ENCODE assay signal across 8 mouse cellular contexts in the genomic region with DNA sequence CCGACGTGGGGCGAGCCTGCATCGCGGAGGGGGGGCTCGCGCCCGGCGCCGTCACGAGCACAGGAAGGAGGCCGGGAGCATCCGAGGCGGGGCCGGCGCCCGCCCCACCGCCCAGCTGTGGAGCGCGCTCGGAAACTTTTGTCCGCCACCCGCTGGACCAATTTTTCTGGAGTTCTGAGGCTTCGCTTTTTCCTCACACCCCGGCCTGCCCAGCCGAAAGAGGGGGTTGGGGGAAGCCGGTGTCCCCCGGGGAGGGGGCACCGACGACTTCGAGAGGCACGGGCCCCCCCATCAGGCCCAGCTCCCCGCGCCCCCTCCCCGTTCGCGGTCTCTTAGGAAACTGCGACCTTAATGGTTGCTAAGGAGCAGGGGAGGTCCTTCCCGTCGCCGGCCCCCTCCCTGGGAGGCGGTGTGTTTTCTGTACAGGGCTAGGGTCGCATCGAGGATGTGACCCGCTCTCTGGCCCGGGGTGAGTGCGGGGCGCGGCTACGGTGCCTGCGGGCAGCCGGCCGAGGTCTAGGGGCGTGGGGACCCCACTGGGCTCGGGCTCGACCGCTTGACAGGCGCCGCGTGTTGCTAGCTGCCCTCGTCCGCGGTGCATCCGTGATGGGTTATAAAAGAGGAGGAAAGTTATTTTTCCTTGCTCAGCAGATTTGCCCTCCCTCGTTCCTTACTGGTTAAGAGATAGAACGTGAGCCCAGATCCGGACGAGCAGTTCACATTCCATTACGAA. TPM values are rescaled to one million over a fixed set of nuclear protein-coding genes. Genes with fewer than 3 reads are reported as not detected.
DNase-seq lines count a peak whose midpoint lies in the region; ATAC-seq lines count a peak whose summit lies in the region.

No protein-coding gene starts in this region.

- H3K36me3 ChIP-seq in embryonic facial prominence, embryonic 15.5 days: no peaks in the 10 kb centered on the region
- H3K36me3 ChIP-seq in heart, embryonic 16.5 days (ENCODE audit: control insufficient read depth, insufficient read depth): no peaks in the 10 kb centered on the region

- WGBS in embryonic facial prominence, embryonic 15.5 days: under 1% methylated on average over 68 of the region's 69 CpGs
- WGBS in heart, embryonic 16.5 days: under 1% methylated on average over 68 of the region's 69 CpGs

- peak; percentile 86 for ATAC-seq in embryonic facial prominence, embryonic 15.5 days (ENCODE audit: insufficient number of reproducible peaks, low FRiP score, low TSS enrichment, low read depth)
- peak; percentile 62 for ATAC-seq in heart, embryonic 16.5 days (replicated peaks; ENCODE audit: extremely low read depth, insufficient read depth, low FRiP score)
- ATAC-seq in megakaryocyte, adult 5-6 weeks (ENCODE audit: poor library complexity, severe bottlenecking): peak; percentile 35
- ATAC-seq in megakaryocyte progenitor cell, adult 5-6 weeks (replicated peaks; ENCODE audit: poor library complexity): no peak

- H3K4me2 ChIP-seq in embryonic facial prominence, embryonic 15.5 days (replicated peaks): peak overlapping the region; percentile 97
- peak overlapping the region; percentile 93 for H3K4me2 ChIP-seq in heart, embryonic 16.5 days (ENCODE audit: low read depth, low read length)

- peaks cover 52% of the 10 kb centered on the region for H3K4me1 ChIP-seq in embryonic facial prominence, embryonic 15.5 days
- H3K4me1 ChIP-seq in heart, embryonic 16.5 days (ENCODE audit: control insufficient read depth, insufficient read depth, low read length): peaks cover 38% of the 10 kb centered on the region

- peak; percentile 72 for DNase-seq in CD4-positive helper T cell, adult 2 months (ENCODE audit: low read depth, low spot score)
- peak; percentile 60 for DNase-seq in T-cell, adult 2 months (ENCODE audit: low spot score)
- DNase-seq in kidney, postnatal 14 days: peak; percentile 85
- DNase-seq in skeletal muscle tissue, adult 2 months (ENCODE audit: low read depth, low spot score): peak; percentile 54

- H3K9ac ChIP-seq in embryonic facial prominence, embryonic 15.5 days: peak overlapping the region; percentile 77
- H3K9ac ChIP-seq in heart, embryonic 16.5 days (ENCODE audit: low read length): peak overlapping the region; percentile 94

- no peaks in the 10 kb centered on the region for H3K9me3 ChIP-seq in embryonic facial prominence, embryonic 15.5 days (replicated peaks)
- H3K9me3 ChIP-seq in heart, embryonic 16.5 days (replicated peaks; ENCODE audit: control insufficient read depth, low read length): no peaks in the 10 kb centered on the region

- peak overlapping the region; percentile 89 for H3K27ac ChIP-seq in embryonic facial prominence, embryonic 15.5 days (replicated peaks)
- peak overlapping the region; percentile 97 for H3K27ac ChIP-seq in heart, embryonic 16.5 days (ENCODE audit: low read length)

- H3K4me3 ChIP-seq in embryonic facial prominence, embryonic 15.5 days (replicated peaks): peak overlapping the region; percentile 87
- peak overlapping the region; percentile 92 for H3K4me3 ChIP-seq in heart, embryonic 16.5 days (ENCODE audit: low read length)

- H3K27me3 ChIP-seq in embryonic facial prominence, embryonic 15.5 days: no peaks in the 10 kb centered on the region
- H3K27me3 ChIP-seq in heart, embryonic 16.5 days (ENCODE audit: control insufficient read depth, insufficient read depth, low read length): no peaks in the 10 kb centered on the region

RNA-seq across cellular contexts. Expression of gene Rreb1, which starts 49.2 kb away (rescaled TPM):
- polyA plus RNA-seq in embryonic facial prominence, embryonic 15.5 days (2015; fragmentation: Nextera tagmentation; extraction: Ambion mirVana): 14.4 and 14.8 TPM in 2 replicates
- polyA plus RNA-seq in heart, embryonic 16.5 days (2015; fragmentation: Nextera tagmentation; extraction: Ambion mirVana): 13.0 TPM in 2 replicates
- 27.0 and 33.7 TPM in 2 replicates for total RNA-seq in megakaryocyte, adult 5-6 weeks (2015)
- total RNA-seq in megakaryocyte, adult 5-6 weeks (2017): 10.0 and 12.7 TPM in 2 replicates
- total RNA-seq in megakaryocyte progenitor cell, adult 5-6 weeks (2015): 58.0 and 62.9 TPM in 2 replicates
- 14.7 and 19.4 TPM in 2 replicates for total RNA-seq in megakaryocyte progenitor cell, adult 5-6 weeks (2017)
